Mouse (Mus musculus) 3134 (cell line): ENCODE data around the gene Mfsd4b1.

Experiments
- DNase-seq: peaks from one replicate; pipeline ENCODE4 v3.0.0-alpha.2; 2011; ENCODE audit warnings: low spot score; ENCODE audit not compliant: insufficient read length; ENCODE audit errors: extremely low read depth

Gene Mfsd4b1

DNA sequence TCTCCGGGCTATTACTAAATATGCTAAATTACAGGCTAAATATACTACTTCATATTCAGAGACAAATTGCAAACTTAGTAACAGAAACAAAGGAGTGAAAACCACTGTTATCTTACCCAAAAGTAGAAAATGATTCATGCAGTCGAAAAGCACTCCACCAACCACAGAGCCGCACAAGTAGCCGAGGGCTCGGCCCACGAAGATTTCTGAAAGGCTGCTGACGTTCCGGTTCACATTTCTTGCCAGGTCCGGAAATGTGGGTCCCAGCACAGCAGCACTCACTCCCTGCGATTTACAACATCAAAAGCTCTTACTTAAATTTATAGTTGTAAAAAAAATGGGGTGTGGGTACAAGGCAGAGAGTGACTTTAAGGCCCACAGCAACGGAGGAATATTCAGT lies 50.1 kb downstream of the Mfsd4b1 start:
- DNase-seq = no peak

DNA sequence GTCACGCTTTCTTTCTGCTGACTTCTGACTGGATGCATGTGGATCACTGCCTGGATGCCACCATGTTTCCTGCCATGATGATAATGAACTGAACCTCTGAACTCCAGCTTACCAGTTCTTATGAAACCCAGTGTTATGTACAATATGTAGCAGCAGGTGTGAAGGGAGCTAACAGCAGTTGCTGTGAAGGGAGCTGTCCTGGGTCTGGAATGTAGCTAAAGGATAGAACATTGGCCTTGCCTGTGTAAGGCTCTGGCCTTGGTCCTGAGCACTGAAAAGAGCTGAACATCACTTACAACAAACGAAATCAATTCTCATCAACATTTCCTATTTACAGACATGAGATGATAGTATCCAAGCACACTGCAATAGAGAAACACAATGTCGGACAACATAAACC lies 57.6 kb downstream of the Mfsd4b1 start:
- no peak for DNase-seq

DNA sequence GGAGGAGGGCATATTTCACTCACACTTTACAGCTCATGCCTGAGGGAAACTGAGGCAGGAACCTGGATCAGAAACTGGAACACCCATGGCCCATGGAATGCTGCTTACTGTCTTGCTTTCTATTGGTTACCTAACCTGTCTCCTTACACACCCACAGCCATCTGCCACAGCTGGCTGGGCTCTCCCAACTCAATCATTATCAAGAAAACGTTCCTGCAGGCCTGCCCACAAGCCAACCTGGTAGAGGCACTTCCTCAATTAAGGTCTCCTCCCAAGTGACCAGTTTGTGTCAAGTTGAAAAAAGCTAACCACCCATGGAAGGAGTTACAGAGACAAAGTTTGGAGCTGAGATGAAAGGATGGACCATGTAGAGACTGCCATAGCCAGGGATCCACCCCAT lies 63.2 kb downstream of the Mfsd4b1 start:
- no peak for DNase-seq

DNA sequence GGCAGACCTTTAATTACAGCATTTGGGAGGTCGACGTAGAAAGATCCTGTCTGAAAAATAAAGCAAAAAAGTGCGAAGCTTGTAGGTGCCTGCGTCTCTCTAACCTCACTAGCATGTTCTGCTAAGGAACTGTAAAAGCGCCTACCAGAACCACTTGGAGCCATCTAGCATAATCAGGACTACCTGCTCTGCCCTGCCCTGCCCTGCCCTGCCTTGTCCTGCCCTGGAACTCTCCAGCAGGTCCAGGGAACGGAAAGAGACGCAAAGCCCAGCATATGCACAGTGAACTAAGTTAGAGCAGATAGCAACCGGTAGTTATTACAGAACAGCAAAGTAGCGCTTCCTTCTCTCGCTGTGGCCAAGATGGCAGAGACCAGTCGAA lies 64.6 kb downstream of the Mfsd4b1 start:
- DNase-seq = no peak

DNA sequence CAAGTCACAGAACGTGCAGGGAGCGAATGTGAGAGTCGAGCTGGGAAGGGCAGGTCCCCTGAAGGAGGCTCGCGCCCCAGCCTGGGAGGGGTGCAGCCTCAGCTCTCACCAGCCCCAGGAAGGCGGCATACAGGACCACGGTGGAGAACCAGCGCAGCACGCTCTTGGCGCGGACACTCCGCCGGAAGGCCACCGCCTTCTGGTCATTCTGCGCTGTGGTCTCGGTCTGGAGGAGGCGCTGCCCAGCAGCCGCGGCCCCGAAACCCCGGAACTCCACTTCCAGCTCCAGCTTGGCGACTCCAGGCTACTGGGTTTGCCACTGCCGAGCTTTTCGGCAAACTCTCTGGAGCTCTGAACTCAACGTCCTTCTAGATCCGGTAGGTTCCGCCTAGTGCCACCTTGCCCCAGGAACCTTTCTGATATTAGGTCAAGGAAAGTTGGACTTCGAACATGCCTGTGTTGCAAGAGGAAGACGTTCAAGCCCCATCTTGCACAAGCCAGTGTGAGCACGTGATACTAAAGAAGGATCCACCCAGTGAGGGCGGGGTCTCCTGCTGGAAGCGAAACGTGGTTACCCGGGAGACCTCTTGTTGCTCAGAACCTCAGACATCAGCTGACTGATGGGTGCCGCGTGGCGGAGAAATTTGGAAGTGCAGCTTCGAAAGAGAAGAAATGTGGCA lies 65.2 kb downstream of the Mfsd4b1 start, which contains the start of gene Mfsd4b3:
Gene Mfsd4b3 (minus strand): TSS at position 393 of the 680 bp plus-strand sequence.
- peak; percentile 70 for DNase-seq

DNA sequence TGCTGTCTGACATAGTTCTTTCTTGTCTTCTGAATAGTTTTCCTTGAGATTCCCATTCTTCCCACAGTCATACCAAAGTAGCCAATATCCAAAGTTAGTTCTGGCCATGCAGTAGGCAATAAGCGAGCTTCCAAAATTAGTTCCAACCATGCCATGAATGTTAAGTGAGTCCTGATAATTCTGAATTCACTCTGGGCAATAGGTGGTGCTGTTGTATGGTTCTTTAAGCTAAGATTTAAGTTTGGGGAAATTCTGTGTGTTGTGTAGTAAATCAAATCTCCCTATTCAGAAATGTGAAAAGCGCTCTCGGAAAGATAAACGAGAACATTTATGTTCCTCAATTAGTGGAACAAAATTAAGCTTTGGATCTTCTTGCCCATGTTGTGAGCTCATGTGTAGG lies 66.8 kb downstream of the Mfsd4b1 start:
- DNase-seq = no peak

DNA sequence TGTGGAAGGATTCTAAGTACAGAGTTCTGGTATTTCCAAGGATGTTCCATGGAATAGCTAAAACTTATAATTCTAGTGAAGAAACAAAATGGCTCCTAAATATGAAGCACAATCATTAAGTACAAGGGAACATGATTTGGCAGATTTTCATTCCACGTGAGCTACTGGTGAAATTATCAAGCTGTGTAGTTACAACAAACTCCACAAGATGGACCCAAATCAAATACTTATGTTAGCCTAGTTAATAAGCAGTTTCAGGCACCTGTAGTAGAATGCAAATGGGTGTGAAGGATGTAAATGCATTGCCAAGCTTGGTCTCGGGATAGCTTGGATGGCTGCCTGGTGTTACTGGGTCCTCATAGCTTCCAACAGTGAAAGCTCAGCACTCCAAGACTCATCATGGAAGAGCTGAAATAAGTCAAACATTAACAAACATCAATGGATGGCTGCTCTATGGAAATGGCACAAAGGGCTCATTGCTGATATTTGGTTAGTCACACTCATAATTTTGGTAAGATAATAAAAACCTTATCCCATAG lies 68.7 kb downstream of the Mfsd4b1 start:
- DNase-seq = no peak

DNA sequence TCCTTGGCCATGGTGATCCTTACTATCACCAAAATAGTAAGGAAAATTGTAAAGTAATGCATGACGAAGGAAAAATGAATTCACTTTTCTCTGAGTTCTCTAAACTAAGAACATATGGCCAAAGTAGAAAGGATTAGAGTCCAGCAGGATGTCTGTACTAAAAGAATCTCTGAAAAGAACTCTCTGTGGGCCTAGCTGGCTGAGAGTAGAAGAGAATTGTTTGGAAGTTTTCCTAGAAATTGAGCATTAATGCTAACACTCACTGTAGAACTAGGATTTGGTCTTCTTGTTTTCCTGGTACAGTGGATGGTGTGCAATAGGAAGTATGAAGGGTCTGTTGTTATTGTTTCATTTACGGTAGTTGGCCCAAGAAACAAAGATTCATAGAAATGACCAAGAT lies 69.9 kb downstream of the Mfsd4b1 start:
- no peak for DNase-seq
